Mouse (Mus musculus) thymus, adult 2 months (tissue): ENCODE data around the gene Piezo1.

Experiments used
- CTCF ChIP-seq: fragments of 200-500 bp; IDR thresholded peaks from 2 replicates; pipeline ENCODE4 v1.5.1; 2012; ENCODE audit warnings: mild to moderate bottlenecking, control low read depth, low read length, moderate library complexity, borderline replicate concordance; ENCODE audit not compliant: control insufficient read depth, poor library complexity, insufficient read depth; ENCODE audit errors: extremely low read depth
- POLR2A ChIP-seq: fragments of 200-500 bp; IDR thresholded peaks from 2 replicates; pipeline ENCODE4 v1.6.1; 2012; ENCODE audit warnings: mild to moderate bottlenecking, low read length, control low read depth, moderate library complexity; ENCODE audit not compliant: control insufficient read depth, poor library complexity, insufficient read depth; ENCODE audit errors: extremely low read depth

DNA sequence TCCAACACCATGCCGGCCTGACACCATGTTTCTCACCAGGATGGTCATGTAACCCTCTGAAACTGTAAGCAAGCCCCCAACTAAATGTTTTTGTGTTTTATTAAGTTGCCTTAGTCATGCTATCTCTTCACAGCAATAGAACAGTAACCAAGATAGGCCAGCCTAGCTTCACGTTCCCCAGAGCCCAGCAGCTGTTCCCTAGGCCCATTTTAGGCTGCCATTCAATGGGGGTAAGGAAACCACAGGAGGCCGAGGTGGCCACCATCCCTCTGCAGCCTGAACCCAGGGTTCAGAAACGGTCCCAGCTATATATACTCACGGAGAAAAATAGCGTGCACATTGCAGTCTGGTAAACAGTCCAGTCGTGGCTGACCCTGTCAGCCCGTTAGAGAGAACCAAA, 7.0 kb downstream of the Piezo1 start:
- no peak for TF ChIP-seq CTCF
- TF ChIP-seq POLR2A = no peak
